Mouse (Mus musculus): ENCODE data around the gene Tmem210. TPM values are rescaled to one million over a fixed set of nuclear protein-coding genes. Genes with fewer than 3 reads are reported as not detected.

The Tmem210 gene
- polyA plus RNA-seq, 1 experiment = not detected

DNA sequence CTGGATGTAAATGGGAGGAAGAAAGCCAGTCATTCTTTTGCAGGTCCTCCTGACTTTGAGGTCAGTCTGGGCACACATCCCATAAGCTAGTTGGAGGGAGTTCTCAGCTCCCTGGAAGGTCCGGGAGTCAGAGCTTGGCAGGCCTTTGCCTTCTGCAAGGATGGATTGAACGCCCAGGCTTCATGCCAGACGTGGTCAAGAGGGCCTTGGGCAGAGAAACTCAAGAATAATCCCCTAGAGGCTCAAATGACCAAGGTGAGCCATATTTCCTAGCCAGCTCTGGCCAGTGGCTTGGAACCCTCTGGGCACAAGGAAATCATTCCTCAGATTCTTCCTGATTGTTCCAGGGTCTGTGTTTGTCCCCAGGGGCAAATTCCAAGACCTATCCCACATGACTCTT lies 23.1 kb upstream of the Tmem210 start:
- no peak for DNase-seq (ENCODE audit: low spot score)

GRCm38 (mm10) chr2:25265897-25266656 lies 21.9 kb upstream of the Tmem210 start:
- peak; percentile 48 for DNase-seq (ENCODE audit: low spot score)

DNA sequence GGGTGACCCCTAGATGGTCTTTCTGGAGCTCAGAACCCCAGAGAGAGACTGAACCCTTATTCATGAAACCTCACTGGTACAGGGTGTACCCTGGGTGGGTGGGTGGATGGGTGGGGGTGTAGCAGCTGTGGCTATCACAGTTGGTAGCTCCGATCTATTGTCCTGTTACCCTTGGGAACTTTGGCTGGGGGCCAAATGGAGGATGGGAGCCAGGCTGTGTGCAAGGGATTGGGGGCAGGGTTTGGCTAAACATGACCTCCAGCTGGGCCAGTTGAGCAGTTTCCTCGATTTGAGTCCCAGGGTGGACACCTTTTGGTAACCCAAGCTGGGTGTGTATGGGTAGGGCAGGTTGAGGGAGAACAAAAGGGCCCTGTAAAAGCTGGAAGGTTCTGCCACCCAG lies 21.2 kb upstream of the Tmem210 start:
- DNase-seq (ENCODE audit: low spot score) = peak; percentile 36

GRCm38 (mm10) chr2:25267241-25267640 lies 20.7 kb upstream of the Tmem210 start:
- no peak for DNase-seq (ENCODE audit: low spot score)

DNA sequence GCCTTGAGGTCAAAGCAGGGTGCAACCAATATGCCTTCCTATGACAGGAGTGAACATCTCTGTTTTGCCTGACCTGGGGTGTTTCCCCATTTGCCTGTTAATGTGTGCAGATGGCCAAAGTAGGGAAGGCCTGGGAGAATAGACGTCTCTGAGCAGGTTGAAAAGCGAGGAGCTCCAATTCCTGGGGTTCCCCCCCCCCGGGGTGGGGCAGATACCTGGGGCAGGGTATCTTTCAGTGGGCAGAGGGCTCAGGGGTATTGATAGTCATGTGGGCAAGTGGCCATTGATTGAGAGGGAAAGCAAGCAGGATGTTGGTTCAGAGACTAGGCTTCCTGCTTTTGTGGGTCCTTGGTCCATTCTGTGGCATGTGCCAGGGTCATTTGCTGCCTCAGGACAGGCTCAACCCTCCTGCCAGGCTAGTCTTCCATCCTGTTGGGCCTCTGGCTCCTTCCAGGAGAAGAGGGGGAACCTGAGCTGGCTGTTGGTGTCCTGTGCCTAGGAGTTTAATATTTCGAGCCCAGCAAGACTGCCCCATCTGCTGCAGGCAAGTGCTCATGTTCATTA lies 20.1 kb upstream of the Tmem210 start:
- no peak for DNase-seq (ENCODE audit: low spot score)

- DNase-seq (ENCODE audit: low spot score) = peak; percentile 97
These were observed 16.0 kb upstream of the Tmem210 start, which contains the start of the genes Ssna1 and Anapc2 for GRCm38 (mm10) chr2:25271827-25272511. Gene Ssna1, minus strand, starts transcription at chr2:25272438. Gene Anapc2, plus strand, starts transcription at chr2:25272478.

DNA sequence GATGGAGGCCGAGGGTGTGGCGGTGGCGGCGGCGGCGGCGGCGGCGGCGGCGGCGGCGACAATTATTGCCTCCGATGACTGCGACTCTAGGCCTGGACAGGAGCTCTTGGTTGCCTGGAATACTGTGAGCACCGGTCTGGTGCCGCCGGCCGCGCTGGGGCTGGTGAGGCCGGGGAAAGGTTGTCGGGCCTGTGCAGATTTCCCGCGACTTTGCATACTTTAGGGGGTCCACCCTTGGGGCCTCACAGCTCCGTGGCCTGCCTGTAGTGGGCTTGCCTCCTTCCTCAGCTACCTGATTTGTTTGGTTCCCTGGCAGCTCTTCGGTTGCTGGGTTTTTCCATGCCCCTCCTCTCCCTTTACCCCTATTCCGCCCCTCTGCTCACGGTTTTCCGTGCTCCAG lies 15.4 kb upstream of the Tmem210 start:
- DNase-seq (ENCODE audit: low spot score) = no peak

DNA sequence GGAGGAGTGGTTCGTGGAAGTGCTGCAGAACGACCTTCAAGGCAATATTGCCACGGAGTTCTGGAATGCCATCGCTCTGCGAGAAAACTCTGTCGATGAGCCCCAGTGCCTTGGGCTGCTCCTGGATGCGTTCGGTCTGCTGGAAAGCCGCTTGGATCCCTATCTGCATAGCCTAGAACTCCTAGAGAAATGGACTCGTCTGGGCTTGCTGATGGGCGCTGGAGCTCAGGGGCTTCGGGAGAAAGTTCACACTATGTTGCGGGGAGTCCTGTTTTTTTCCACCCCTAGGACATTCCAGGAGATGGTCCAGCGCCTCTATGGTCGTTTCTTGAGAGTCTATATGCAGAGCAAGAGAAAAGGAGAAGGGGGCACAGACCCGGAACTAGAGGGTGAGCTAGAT lies 14.9 kb upstream of the Tmem210 start:
- DNase-seq (ENCODE audit: low spot score) = no peak

DNA sequence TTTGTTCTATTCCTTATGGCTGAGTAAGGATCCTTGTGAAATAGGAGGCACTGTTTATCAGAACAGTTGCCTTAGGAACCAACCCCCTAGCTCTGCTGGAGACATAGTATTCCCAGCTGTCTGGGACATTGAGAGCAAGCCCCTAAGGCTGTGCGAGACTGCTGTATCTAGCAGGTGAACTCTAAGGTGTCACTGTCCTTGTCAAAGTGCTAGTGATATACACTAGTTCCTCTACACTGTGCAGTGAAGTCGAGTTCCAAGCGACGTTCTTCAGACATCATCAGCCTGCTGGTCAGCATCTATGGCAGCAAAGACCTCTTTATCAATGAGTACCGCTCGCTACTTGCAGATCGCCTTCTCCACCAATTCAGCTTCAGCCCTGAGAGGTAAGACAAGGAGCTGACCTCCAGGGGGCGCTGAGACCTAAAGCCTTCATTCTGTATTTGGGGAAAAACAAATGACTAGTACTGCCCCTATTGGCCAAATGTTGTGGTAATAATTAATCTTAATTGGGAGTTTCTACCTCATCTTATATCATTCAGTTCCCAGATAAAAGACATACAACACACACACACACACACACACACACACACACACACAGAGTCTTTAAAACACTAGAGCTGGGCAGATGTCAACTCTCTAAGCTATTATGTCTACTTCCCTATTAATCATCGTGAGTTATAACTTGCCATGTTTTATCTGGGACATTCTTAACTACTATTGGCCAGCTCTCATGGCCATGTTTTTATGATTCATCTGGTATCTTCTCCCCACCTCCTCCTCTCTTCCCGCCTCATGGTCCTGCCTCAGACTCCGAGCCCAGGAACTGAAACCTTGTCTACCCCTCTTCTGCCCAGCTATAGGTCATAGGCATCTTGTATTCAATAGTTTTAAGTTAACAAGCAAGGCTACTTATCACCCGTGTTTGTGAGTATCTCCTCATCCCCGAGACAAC lies 8.7 kb upstream of the Tmem210 start:
- DNase-seq (ENCODE audit: low spot score) = peak; percentile 62

GRCm38 (mm10) chr2:25285551-25285950 lies 2.4 kb upstream of the Tmem210 start:
- DNase-seq (ENCODE audit: low spot score) = no peak

- no peak for DNase-seq (ENCODE audit: low spot score)
These were observed 1.6 kb upstream of the Tmem210 start for GRCm38 (mm10) chr2:25286314-25286713.

DNA sequence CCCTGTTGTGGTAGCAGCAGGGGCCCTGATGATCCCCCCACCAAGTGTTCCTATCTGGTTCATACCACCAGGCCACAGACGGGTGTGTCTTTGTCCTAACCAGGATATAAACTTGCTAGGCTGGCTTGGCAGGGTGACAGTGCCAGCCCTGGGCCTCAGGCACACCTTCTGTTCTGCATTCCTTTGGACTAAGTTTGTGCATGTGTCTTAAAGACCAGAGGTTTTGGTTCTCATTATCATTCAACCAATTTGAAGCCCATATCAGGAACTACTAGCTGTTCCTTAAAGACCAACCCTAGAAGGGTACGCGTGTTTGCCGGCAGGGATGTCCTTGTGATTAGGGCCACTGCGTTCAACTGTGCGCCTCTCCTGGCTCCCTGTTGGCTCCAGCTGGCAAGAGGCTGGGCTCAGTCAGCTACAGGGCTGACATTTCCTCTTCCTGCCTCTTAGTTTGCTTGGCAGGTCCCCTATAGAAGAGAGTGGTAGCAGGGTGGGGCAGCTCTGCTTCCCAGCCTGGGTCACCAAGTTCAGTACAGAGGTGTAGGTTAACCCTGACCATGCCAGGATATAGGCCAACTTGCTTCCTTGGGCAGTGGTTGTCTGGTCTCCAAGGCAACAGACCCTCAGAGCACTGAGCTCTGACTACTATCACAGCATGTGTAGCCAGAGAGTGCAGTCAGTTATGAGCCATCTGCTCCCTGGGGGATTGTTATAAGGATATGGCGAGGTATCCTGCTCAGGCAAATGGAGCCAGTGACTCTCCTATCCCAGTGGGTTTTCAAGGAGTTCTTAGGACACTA lies 908 bp upstream of the Tmem210 start:
- DNase-seq (ENCODE audit: low spot score) = no peak

- DNase-seq (ENCODE audit: low spot score) = no peak
These were observed 895 bp downstream of the Tmem210 start for GRCm38 (mm10) chr2:25288734-25289345.

DNA sequence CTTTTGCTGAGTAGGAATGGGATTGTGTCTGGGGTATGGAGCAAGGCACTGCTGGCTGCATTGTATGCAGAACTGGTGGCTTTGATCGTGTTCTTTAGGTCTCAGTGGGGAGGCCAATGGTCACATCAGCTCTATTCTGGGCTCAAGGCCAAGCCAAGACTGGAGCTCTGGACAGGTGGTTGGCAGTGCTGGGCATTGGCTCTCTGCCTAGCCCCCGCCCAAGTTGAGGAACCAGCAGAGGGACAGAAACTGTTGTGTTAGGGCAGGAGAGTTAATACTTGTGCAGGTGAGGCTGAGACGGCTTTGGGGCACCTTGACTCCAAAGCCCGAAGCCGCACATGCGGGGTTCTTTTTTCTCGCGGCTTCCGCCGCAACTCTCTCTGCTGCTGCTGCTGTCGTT lies 1.7 kb downstream of the Tmem210 start, which contains the start of gene Lrrc26:
Gene Lrrc26, plus strand, starts transcription at position 265 of the 400 bp plus-strand sequence.
- DNase-seq (ENCODE audit: low spot score) = no peak

DNA sequence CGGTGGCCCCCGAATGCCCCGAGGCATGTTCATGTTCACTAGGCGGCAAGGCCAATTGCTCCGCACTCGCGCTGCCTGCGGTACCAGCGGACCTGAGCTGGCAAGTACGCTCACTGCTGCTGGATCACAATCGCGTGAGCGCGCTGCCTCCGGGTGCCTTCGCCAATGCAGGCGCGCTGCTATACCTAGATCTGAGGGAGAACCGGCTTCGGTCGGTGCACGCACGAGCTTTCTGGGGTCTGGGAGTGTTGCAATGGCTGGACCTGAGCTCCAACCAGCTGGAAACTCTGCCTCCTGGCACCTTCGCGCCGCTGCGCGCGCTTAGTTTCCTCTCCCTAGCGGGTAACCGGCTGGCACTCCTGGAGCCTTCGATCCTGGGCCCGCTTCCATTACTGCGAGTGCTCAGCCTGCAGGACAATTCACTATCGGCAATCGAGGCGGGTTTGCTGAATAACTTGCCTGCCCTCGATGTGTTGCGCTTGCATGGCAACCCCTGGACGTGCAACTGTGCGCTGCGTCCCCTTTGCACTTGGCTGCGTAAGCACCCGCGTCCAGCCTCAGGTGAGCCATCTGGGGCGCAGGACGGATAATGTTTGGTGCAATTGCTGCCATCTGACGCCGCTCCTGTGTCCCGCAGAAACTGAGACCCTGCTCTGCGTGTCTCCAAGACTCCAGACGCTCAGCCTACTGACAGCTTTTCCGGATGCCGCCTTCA lies 2.3 kb downstream of the Tmem210 start:
- no peak for DNase-seq (ENCODE audit: low spot score)

DNA sequence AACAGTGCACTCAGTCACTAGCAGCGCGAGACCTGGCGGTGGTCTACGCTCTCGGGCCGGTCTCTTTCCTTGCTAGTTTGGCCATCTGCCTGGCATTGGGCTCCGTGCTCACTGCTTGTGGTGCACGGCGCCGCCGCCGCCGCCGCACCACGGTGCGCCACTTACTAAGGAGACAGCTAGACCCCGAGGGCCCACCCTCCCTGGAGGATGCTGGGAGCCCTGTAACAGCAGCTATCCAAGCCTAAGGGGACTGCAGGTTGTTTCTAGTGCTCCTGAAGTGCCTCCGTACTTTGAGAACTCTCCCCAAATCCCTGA lies 2.8 kb downstream of the Tmem210 start:
- no peak for DNase-seq (ENCODE audit: low spot score)

DNA sequence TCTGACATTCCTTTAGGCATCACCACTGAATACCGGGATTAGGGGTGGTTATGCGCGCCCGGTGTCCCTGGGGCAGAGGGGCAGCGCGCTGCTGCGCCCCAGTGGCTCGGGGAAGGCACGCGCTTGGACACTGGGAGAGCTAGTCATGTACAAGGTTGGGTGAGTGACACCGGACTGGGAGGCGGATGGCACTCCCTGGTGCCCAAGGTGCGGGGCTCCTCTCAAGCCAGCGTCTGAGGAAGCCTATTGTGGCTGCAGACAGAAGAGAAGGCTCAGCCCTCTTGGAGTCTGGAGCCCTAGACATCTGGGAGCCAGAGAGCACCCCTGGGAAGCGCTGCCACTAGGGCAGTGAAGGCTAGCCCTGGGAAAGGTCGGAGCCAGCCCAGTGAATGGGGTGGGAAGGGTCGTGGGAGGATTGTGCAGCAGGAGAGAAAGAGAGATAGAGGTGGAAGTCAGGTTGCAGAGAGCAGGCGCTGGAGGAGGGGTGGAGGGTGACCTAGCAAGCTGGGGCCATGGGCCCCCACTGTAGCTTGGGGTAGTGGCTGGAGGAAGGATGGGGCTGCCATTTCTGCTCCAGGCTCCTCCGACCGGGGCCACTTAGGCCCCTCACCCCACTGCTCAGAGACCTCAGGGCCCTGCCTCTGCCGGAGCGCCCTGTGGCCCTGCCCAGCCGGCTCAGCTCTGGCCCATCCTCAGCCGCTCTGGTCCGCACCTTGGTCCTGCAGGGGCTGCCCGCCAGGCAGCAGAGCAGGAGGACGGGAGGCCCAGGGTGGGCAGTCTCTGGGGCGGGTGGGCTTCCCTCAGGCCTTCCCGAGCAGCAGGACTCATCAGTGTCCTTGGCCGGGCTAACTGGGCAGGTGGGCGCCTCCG lies 3.5 kb downstream of the Tmem210 start:
- DNase-seq (ENCODE audit: low spot score) = no peak

DNA sequence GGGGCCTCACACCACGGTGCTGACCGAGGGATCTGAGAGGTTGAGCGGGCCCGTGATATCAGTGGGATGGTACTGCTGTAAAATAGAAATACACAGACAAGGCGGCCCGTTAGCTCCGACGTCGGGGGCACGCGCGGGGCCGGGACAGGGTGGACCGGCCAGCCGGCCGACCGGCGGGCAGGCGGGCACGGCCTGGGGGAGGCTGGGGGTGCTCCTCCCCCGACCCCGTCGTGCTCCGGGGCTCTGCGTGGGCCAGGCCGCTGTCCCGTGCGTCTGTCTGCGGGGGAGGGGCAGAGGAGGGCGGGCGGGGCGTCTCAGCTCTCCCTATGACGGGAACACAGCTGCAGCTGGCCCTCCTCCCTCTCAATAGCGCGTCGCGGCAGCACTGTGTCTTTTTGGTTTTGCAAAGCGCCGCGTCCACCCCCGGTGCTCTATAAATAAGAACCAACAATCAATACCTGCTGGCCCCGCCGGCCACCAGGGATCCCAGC lies 4.2 kb downstream of the Tmem210 start:
- DNase-seq (ENCODE audit: low spot score) = no peak

GRCm38 (mm10) chr2:25292856-25293255 lies 4.9 kb downstream of the Tmem210 start:
- DNase-seq (ENCODE audit: low spot score) = no peak

Measured in urinary bladder, adult 2 months (tissue).